Mouse (Mus musculus) c-Kit-negative CD71-positive TER-119-positive erythroid progenitor cells, embryonic 14.5 days (primary cell): ENCODE results near the gene Gm48552.
A peak's percentile ranks its signal among the peaks of the same experiment; 100 is the strongest.

Experiments used
- DNase-seq: peaks from one replicate; pipeline ENCODE4 v3.0.0-alpha.2; 2013; ENCODE audit warnings: low read depth, low spot score

The Gm48552 gene

DNA sequence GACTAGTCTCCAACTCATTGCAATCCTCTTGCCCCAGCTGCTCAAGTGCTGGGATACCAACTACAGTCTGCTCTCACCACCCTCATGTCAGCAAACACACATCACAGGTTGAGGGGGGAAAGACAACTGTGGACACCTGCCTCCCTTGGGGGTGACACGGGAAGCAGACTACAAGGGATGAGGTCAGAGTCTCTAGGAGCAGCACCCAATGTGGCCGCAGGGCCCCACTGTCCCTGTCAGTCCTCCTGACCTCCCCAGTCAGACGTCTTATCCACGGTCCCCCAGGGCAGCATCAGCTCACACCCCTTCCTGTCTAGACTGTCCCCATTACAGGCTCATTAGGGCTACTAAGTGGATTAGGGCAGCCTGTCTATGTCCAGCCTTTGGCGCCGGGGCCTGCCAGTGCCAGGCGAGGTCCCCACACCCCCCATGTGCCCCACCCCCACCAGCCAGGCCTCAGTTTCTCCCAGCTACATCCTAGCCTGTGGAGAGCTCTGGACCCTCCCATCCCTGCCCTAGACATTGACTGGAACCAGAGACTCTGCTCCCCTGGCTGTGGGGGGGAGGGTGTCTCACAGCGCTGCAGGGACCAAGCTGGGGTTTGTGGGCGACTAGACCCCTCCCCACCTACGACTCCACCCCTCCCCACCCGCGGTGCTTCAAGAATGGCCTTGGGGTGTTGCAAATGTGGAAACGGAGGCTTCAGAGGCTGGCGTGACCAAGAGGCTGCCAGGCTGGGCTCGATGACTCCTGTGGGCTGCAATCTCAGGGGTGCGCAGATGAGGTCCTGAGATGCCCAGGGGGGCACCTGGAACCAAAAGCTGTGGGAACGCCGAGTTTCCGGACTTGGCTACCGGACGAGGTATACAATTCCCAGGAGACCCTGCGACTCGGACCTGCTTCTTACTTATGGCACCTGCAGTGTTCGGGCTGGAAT lies 18.0 kb downstream of the Gm48552 start:
- DNase-seq, result no peak

- no peak for DNase-seq
Measured at GRCm38 (mm10) chr10:81407539-81408423, 19.0 kb downstream of the Gm48552 start.

DNA sequence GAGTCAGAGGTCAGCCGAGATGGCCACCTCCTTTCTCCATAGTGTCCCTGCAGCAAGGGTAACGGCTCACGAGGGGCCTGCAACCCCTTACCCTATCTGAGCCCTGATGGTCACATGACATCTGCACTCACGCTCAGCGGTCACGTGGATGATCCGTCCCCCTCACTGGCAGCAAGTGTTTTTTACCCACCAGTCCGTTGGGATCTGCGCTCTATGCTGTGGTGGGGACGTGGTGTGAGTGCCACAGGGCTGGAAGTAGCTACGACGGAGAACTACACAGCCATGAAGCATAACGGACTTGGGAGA lies 19.6 kb downstream of the Gm48552 start:
- DNase-seq, result no peak

- DNase-seq, result peak; percentile 41
Measured at GRCm38 (mm10) chr10:81408871-81409291, 20.1 kb downstream of the Gm48552 start.

- DNase-seq, result no peak
Measured at GRCm38 (mm10) chr10:81409330-81409729, 20.5 kb downstream of the Gm48552 start.

- DNase-seq, result no peak
Measured at GRCm38 (mm10) chr10:81410350-81410749, 21.5 kb downstream of the Gm48552 start.

GRCm38 (mm10) chr10:81410981-81411380 lies 22.2 kb downstream of the Gm48552 start:
- DNase-seq, result no peak

DNA sequence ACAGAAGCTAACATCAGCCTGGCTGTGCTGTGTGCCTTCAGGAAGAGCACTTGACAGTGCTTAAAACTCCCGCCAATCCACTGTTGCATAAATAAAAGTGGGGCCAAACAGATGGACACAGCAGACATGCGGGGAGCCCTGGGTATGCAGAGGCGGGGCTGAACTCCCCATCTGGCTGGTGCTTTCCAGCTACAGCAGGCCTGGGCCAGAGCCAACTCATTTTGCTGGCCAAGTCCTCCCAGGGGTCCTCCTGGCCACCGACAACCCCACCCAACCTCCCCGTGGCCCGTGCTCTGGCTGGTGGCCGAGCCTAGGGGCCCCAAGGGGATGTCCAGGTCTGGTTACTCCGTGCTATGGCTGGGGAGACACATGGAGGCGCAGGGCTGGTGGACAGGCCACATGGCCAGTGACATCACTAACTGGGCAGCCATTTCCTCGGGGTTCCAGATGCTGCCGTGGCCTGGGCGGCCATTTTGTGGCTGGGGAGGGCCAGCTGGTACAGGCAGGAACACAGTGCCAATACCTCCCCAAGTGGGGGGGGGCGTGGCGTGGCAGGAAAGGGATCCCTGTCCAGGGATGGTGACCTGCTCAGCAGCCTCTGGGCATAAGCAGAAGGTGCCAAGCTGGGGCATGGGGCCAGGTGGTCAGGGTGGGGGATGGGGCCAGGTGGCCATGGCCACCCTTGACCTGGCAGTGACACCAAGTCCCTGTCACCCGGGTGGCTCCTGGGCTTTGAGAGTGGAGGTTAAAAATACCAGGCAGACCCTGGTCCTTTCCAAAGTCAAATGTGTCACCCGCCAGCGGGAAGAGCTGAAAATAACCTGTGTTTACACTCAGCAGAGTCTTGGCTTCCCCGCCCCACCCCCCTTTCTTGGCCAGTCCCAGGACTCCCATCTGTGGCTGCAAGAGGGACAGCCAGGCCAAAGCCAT lies 22.9 kb downstream of the Gm48552 start:
- no peak for DNase-seq

- no peak for DNase-seq
Measured at GRCm38 (mm10) chr10:81412586-81413309, 23.9 kb downstream of the Gm48552 start.

GRCm38 (mm10) chr10:81413310-81414261 lies 24.8 kb downstream of the Gm48552 start:
- no peak for DNase-seq

DNA sequence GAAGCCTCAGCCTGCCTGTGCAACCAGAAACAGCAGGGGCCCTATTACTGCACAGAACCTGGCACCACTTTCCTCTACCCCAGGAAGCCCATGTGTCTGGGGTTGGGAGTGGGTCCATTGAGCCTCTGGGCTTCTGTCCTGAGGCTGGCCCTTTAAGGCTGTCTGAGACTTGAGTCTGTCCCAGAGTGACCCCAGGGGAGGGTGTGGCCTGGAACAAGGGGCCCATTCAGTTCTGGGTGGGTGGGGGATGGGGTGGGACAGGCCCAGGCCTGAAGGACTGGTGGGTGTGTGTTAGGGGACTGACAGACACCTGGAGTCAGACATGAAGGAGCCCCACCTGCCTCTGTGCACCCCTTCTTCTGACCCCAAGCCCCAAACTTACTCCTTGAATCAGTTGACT lies 25.9 kb downstream of the Gm48552 start:
- no peak for DNase-seq

- no peak for DNase-seq
Measured at GRCm38 (mm10) chr10:81415146-81415545, 26.3 kb downstream of the Gm48552 start.

- no peak for DNase-seq
Measured at GRCm38 (mm10) chr10:81415549-81416310, 26.9 kb downstream of the Gm48552 start.

DNA sequence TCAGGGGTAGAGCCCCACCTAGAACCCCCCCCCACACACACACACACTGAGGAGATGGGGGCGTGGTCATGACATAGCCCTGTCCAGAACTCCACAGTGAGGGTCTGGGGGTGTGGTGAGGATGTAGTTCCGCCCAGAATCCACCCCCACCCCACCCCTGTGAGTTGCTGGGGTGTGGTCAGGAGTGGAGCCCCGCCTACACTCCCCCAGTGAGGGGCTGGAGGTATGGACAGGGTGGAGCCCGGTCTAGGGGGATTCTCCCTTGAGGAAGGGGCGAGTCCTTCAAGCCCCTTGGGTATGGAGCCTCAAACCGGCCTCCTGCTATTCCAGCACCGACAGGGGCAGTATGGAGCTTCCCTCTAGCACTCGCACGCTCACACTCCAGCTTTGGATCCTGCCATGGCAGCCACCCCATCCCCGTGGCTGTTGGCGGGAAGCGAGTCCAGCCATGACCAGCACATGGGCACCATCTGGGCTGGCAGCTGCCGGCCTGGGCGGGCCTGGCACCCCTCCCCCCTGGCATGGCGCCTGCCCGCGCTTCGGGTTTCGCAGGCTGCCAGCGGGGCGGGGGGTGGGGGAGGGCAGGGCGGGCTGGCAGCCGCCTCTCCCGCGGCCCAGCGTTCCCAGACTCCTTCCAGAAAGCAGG lies 27.9 kb downstream of the Gm48552 start:
- no peak for DNase-seq

- DNase-seq, result no peak
Measured at GRCm38 (mm10) chr10:81417227-81418215, 28.7 kb downstream of the Gm48552 start.

- DNase-seq, result no peak
Measured at GRCm38 (mm10) chr10:81418216-81419070, 29.6 kb downstream of the Gm48552 start.
